Mouse (Mus musculus): ENCODE measurements around the gene Mrps27.

DNA sequence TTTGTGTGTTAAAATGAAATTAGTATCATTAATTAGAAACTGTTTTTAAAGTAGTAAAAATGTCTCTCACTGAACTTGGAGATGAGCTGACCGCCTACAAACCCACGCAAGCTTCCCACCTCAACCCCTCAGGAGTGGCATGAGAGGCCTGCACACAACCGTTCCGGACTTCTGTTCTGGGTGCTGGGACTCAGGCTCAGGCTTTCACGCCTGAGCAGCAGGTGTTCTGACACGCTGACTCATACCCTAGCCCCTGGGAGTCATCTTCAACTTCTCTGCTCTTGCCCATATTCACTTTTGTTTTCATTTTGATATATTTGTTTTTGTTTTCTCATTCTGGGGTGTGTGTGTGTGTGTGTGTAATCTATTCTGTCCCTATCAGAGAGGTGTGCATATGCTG lies 5.4 kb downstream of the Mrps27 start:
- TF ChIP-seq GATA1 (IDR thresholded peaks at IDR 0.05; ENCODE audit: borderline replicate concordance, low read length), result no peak
- TF ChIP-seq FLI1 (IDR thresholded peaks at IDR 0.05; ENCODE audit: low read length), result no peak
